Mouse (Mus musculus) adrenal gland, postnatal 14 days (tissue): ENCODE data around the gene Hes6. TPM values are rescaled to one million over a fixed set of nuclear protein-coding genes. Genes with fewer than 3 reads are reported as not detected.

Experiments used
- DNase-seq: peaks from one replicate; pipeline ENCODE4 v3.0.0; 2021; ENCODE audit warnings: mixed read lengths
- long read RNA-seq, 2 experiments: library from polyadenylated mRNA; stranded (forward); transcript quantifications; one replicate each; pipeline ENCODE4 v2.0.0; 2021
- total RNA-seq: library from RNA; stranded (reverse); gene quantifications from 2 replicates; pipeline ENCODE4 v1.2.3, GENCODE M21; 2021

Hes6 gene
- total RNA-seq: 182 and 223 TPM in 2 replicates
- long read RNA-seq, experiment 1, transcript Hes6-202 (3 exons, 1,573 nt): minor isoform, 44 of 355 reads
- long read RNA-seq, experiment 1, transcript Hes6-201 (4 exons, 1,335 nt): major isoform, 256 of 355 reads
- long read RNA-seq, experiment 1, transcript Hes6-203 (3 exons, 1,398 nt): minor isoform, 8 of 355 reads
- long read RNA-seq, experiment 1, partial matches to known transcripts: 8 of 355 reads
- long read RNA-seq, experiment 1, other reads (novel, unspliced or antisense): 38 of 355 reads
- long read RNA-seq, experiment 2, transcript Hes6-202 (3 exons, 1,573 nt): minor isoform, 49 of 427 reads
- long read RNA-seq, experiment 2, transcript Hes6-203 (3 exons, 1,398 nt): minor isoform, 5 of 427 reads
- long read RNA-seq, experiment 2, transcript Hes6-201 (4 exons, 1,335 nt): major isoform, 298 of 427 reads
- long read RNA-seq, experiment 2, partial matches to known transcripts: 6 of 427 reads
- long read RNA-seq, experiment 2, other reads (novel, unspliced or antisense): 69 of 427 reads

GRCm38 (mm10) chr1:91413898-91414594, at the start of gene Hes6:
Hes6 (minus strand) TSS chr1:91414038.
- peak; percentile 87 for DNase-seq

GRCm38 (mm10) chr1:91463336-91463995, 49.6 kb upstream of the Hes6 start:
- DNase-seq: peak; percentile 70

- DNase-seq: peak; percentile 62
Observed at GRCm38 (mm10) chr1:91460564-91460963, 46.7 kb upstream of the Hes6 start.

GRCm38 (mm10) chr1:91460069-91460468, 46.2 kb upstream of the Hes6 start:
- DNase-seq: no peak

- DNase-seq: peak; percentile 100
Observed at GRCm38 (mm10) chr1:91459059-91459809, 45.4 kb upstream of the Hes6 start, which contains the start of gene Per2. Per2 (minus strand) TSS chr1:91459324.

- DNase-seq: peak; percentile 64
Observed at GRCm38 (mm10) chr1:91458223-91458861, 44.5 kb upstream of the Hes6 start.

- peak; percentile 71 for DNase-seq
Observed at GRCm38 (mm10) chr1:91457698-91458097, 43.9 kb upstream of the Hes6 start.

GRCm38 (mm10) chr1:91457116-91457515, 43.3 kb upstream of the Hes6 start:
- DNase-seq: no peak

GRCm38 (mm10) chr1:91456301-91456801, 42.5 kb upstream of the Hes6 start:
- DNase-seq: peak; percentile 84

- DNase-seq: peak; percentile 69
Observed at GRCm38 (mm10) chr1:91455661-91456161, 41.9 kb upstream of the Hes6 start.

GRCm38 (mm10) chr1:91454927-91455326, 41.1 kb upstream of the Hes6 start:
- DNase-seq: no peak

- no peak for DNase-seq
Observed at GRCm38 (mm10) chr1:91454366-91454765, 40.5 kb upstream of the Hes6 start.

GRCm38 (mm10) chr1:91453932-91454331, 40.1 kb upstream of the Hes6 start:
- DNase-seq: no peak

GRCm38 (mm10) chr1:91451547-91452084, 37.8 kb upstream of the Hes6 start:
- no peak for DNase-seq

- DNase-seq: no peak
Observed at GRCm38 (mm10) chr1:91450851-91451250, 37.0 kb upstream of the Hes6 start.

- peak; percentile 76 for DNase-seq
Observed at GRCm38 (mm10) chr1:91448688-91449087, 34.9 kb upstream of the Hes6 start.

GRCm38 (mm10) chr1:91446511-91446910, 32.7 kb upstream of the Hes6 start:
- DNase-seq: no peak

- peak; percentile 93 for DNase-seq
Observed at GRCm38 (mm10) chr1:91446060-91446459, 32.2 kb upstream of the Hes6 start.

- peak; percentile 67 for DNase-seq
Observed at GRCm38 (mm10) chr1:91444841-91445830, 31.3 kb upstream of the Hes6 start.
